Mouse (Mus musculus) liver, postnatal 0 days (tissue): ENCODE measurements around the gene Inhbc.

Experiments
- CTCF ChIP-seq: sonication (generic); IDR thresholded peaks from 2 replicates; pipeline ENCODE4 v1.5.1; 2016; ENCODE audit warnings: antibody characterized with exemption, low read depth
- EP300 ChIP-seq: IDR thresholded peaks from 2 replicates; pipeline ENCODE4 v1.6.1; 2016; ENCODE audit warnings: antibody characterized with exemption, low read depth, mild to moderate bottlenecking

- no peak for TF ChIP-seq CTCF
- no peak for TF ChIP-seq EP300
Measured at GRCm38 (mm10) chr10:127327461-127328145, 42.6 kb downstream of the Inhbc start.
